Mouse (Mus musculus): ENCODE data around the gene Tmem268. TPM values are rescaled to one million over a fixed set of nuclear protein-coding genes. Genes with fewer than 3 reads are reported as not detected.

Tmem268 gene
- polyA plus RNA-seq, 1 experiment: 19.5 TPM

DNA sequence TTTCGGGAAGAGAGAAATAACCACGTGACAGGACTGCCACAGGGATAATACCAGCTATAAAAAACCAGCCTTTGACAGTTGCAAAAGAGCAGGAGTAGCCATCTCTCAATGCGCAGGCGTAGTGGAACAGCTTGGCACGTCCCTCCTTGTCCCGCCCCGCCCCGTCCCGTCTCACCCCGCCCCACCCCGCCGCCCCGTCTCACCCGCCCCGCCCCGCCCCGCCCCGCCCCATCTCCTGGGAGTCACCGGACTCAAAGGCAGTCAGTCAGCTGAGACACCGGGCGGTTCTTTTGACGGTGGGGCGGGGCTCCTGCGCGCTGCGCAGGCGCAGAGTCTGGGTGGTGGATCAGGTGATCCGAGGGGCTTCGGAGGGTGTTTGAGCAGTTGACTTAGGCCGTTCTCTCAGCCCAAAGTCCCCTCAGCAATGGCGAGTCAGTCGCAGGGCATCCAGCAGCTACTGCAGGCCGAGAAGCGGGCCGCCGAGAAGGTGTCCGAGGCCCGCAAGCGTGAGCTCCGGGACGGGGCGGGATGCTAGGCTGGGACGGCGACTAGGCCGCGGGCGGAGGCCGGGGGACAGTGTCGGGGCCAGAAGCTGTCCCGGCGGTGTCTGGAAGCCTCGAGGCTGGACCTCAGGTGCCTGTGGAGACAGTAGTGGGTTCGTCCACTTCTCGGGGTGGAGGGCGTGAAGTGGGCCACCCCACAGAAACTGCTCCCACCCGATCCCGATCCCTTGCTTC lies 13.9 kb upstream of the Tmem268 start, which contains the start of gene Atp6v1g1:
Gene Atp6v1g1 (plus strand): TSS at position 279 of the 737 bp plus-strand sequence.
- peaks cover 34% of the 10 kb centered on the region for H3K79me3 ChIP-seq (ENCODE audit: low read depth)
- peaks cover 51% of the 10 kb centered on the region for H3K79me2 ChIP-seq (ENCODE audit: control insufficient read depth, insufficient read depth)
- H3K27me3 ChIP-seq (ENCODE audit: control insufficient read depth, insufficient read depth, insufficient read length): no peaks in the 10 kb centered on the region
- peak within 1 kb of the TSS; percentile 74 for H3K4me3 ChIP-seq (ENCODE audit: insufficient read depth, poor library complexity, severe bottlenecking)
- TF ChIP-seq MYOD1 (IDR thresholded peaks at IDR 0.05; ENCODE audit: control insufficient read depth, insufficient read length, low read depth) (no peak), MYOG (IDR thresholded peaks at IDR 0.05; ENCODE audit: control insufficient read depth, extremely low read depth, insufficient read length) (no peak), CTCF (IDR thresholded peaks at IDR 0.05; ENCODE audit: control insufficient read depth, insufficient read depth, insufficient read length) (no peak), USF1 (IDR thresholded peaks at IDR 0.05; ENCODE audit: low read depth) (peak; percentile 91), MAX (IDR thresholded peaks at IDR 0.05) (no peak), CEBPB (IDR thresholded peaks at IDR 0.05; ENCODE audit: low read depth) (peak; percentile 53), FOSL1 (IDR thresholded peaks at IDR 0.05; ENCODE audit: insufficient read depth, low read length, poor library complexity, severe bottlenecking) (no peak)
- peak within 1 kb of the TSS; percentile 83 for H3ac ChIP-seq (ENCODE audit: control insufficient read depth, insufficient read length, low read depth)
- peaks cover 20% of the 10 kb centered on the region for H3K36me3 ChIP-seq (ENCODE audit: control insufficient read depth, insufficient read depth)

DNA sequence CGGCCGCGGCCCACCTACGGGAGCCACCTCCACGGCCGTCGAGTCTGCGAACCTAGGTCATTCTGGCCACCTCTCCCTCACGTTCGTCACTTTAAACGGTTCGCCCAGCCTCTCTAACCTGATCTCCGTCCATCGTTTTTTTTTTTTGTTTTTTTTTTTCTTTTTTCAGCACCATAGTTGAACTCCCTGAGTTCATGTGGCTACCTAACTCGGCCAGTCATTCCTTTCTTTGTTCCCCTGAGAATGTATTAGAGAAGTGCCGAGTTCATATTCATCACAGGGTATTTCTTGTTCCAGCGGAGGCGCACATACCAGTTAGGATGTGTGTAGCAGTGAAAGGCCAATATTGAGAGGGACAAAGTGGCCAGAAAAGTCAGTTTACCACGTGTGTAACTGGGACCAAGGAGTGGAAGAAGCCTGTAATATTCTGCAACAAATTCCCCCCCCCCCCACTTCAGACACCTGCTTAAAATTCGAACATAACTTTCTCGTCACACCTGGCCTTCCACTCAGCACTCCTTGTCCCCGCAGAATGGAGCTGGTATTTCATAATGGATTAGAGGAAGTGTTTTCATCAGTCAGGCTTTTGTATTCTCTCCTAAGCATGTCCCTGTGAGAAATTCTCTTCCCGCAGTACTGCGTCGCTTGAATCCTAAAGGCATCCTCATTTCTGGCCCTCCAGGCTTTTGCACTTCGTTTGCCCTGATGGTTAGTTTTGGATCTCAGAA lies 13.2 kb upstream of the Tmem268 start:
- no peaks in the 10 kb centered on the region for H3K27me3 ChIP-seq (ENCODE audit: control insufficient read depth, insufficient read depth, insufficient read length)
- peaks cover 34% of the 10 kb centered on the region for H3K79me3 ChIP-seq (ENCODE audit: low read depth)
- H3K36me3 ChIP-seq (ENCODE audit: control insufficient read depth, insufficient read depth): peaks cover 22% of the 10 kb centered on the region
- peak overlapping the region; percentile 83 for H3ac ChIP-seq (ENCODE audit: control insufficient read depth, insufficient read length, low read depth)
- H3K4me3 ChIP-seq (ENCODE audit: insufficient read depth, poor library complexity, severe bottlenecking): peak overlapping the region; percentile 74
- TF ChIP-seq MYOG (IDR thresholded peaks at IDR 0.05; ENCODE audit: control insufficient read depth, extremely low read depth, insufficient read length) (no peak), USF1 (IDR thresholded peaks at IDR 0.05; ENCODE audit: low read depth) (no peak), CTCF (IDR thresholded peaks at IDR 0.05; ENCODE audit: control insufficient read depth, insufficient read depth, insufficient read length) (no peak), FOSL1 (IDR thresholded peaks at IDR 0.05; ENCODE audit: insufficient read depth, low read length, poor library complexity, severe bottlenecking) (no peak), MYOD1 (IDR thresholded peaks at IDR 0.05; ENCODE audit: control insufficient read depth, insufficient read length, low read depth) (no peak), MAX (IDR thresholded peaks at IDR 0.05) (no peak), CEBPB (IDR thresholded peaks at IDR 0.05; ENCODE audit: low read depth) (no peak)
- H3K79me2 ChIP-seq (ENCODE audit: control insufficient read depth, insufficient read depth): peaks cover 52% of the 10 kb centered on the region

- Histone ChIP-seq H3K79me2 (ENCODE audit: control insufficient read depth, insufficient read depth) (peaks cover 62% of the 10 kb centered on the region), H3K27me3 (ENCODE audit: control insufficient read depth, insufficient read depth, insufficient read length) (no peaks in the 10 kb centered on the region), H3K36me3 (ENCODE audit: control insufficient read depth, insufficient read depth) (peaks cover 33% of the 10 kb centered on the region), H3K79me3 (ENCODE audit: low read depth) (peaks cover 36% of the 10 kb centered on the region), H3ac (ENCODE audit: control insufficient read depth, insufficient read length, low read depth) (no peak overlapping the region), H3K4me3 (ENCODE audit: insufficient read depth, poor library complexity, severe bottlenecking) (peak overlapping the region; percentile 74)
- TF ChIP-seq MYOD1 (IDR thresholded peaks at IDR 0.05; ENCODE audit: control insufficient read depth, insufficient read length, low read depth) (peak; percentile 94), USF1 (IDR thresholded peaks at IDR 0.05; ENCODE audit: low read depth) (no peak)
Observed at GRCm38 (mm10) chr4:63546441-63547055, 12.0 kb upstream of the Tmem268 start.

- H3K79me2 ChIP-seq (ENCODE audit: control insufficient read depth, insufficient read depth): peaks cover 70% of the 10 kb centered on the region
- H3K36me3 ChIP-seq (ENCODE audit: control insufficient read depth, insufficient read depth): peaks cover 46% of the 10 kb centered on the region
- no peak overlapping the region for H3K4me3 ChIP-seq (ENCODE audit: insufficient read depth, poor library complexity, severe bottlenecking)
- H3ac ChIP-seq (ENCODE audit: control insufficient read depth, insufficient read length, low read depth): no peak overlapping the region
- H3K79me3 ChIP-seq (ENCODE audit: low read depth): peaks cover 36% of the 10 kb centered on the region
- H3K27me3 ChIP-seq (ENCODE audit: control insufficient read depth, insufficient read depth, insufficient read length): no peaks in the 10 kb centered on the region
- TF ChIP-seq CTCF (IDR thresholded peaks at IDR 0.05; ENCODE audit: control insufficient read depth, insufficient read depth, insufficient read length): no peak
- no peak for TF ChIP-seq MYOG (IDR thresholded peaks at IDR 0.05; ENCODE audit: control insufficient read depth, extremely low read depth, insufficient read length)
- no peak for TF ChIP-seq CEBPB (IDR thresholded peaks at IDR 0.05; ENCODE audit: low read depth)
Observed at GRCm38 (mm10) chr4:63547799-63548198, 10.8 kb upstream of the Tmem268 start.

DNA sequence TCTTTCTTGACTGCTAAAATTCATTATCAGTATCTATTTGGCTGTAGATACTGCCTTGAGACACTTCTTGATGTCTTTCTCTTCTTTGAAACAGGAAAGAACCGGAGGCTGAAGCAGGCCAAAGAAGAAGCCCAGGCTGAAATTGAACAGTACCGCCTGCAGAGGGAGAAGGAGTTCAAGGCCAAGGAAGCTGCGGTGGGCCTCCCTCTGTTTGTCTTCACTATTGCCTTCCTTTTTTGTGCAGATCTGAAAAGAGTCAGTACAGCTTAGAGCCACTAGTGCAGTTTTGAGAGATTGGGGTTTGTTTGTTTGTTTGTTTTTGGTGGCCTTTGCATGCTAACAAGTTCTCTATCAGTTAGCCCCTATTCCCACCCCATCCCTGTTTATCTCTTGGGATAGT lies 10.1 kb upstream of the Tmem268 start:
- peaks cover 70% of the 10 kb centered on the region for H3K79me2 ChIP-seq (ENCODE audit: control insufficient read depth, insufficient read depth)
- no peak overlapping the region for H3K4me3 ChIP-seq (ENCODE audit: insufficient read depth, poor library complexity, severe bottlenecking)
- peaks cover 36% of the 10 kb centered on the region for H3K79me3 ChIP-seq (ENCODE audit: low read depth)
- TF ChIP-seq MYOG (IDR thresholded peaks at IDR 0.05; ENCODE audit: control insufficient read depth, extremely low read depth, insufficient read length) (no peak), CEBPB (IDR thresholded peaks at IDR 0.05; ENCODE audit: low read depth) (no peak), CTCF (IDR thresholded peaks at IDR 0.05; ENCODE audit: control insufficient read depth, insufficient read depth, insufficient read length) (no peak), USF1 (IDR thresholded peaks at IDR 0.05; ENCODE audit: low read depth) (no peak), MYOD1 (IDR thresholded peaks at IDR 0.05; ENCODE audit: control insufficient read depth, insufficient read length, low read depth) (no peak), FOSL1 (IDR thresholded peaks at IDR 0.05; ENCODE audit: insufficient read depth, low read length, poor library complexity, severe bottlenecking) (no peak), MAX (IDR thresholded peaks at IDR 0.05) (no peak)
- H3K27me3 ChIP-seq (ENCODE audit: control insufficient read depth, insufficient read depth, insufficient read length): no peaks in the 10 kb centered on the region
- H3ac ChIP-seq (ENCODE audit: control insufficient read depth, insufficient read length, low read depth): no peak overlapping the region
- H3K36me3 ChIP-seq (ENCODE audit: control insufficient read depth, insufficient read depth): peaks cover 50% of the 10 kb centered on the region
